Mouse (Mus musculus): ENCODE data around the gene Trub1. TPM values are rescaled to one million over a fixed set of nuclear protein-coding genes. Genes with fewer than 3 reads are reported as not detected.

Gene Trub1
- polyA plus RNA-seq, 1 experiment from 2014 or later = 25.9 TPM

GRCm38 (mm10) chr19:57489527-57489926 lies 36.8 kb downstream of the Trub1 start:
- H3K4me2 ChIP-seq (replicated peaks; ENCODE audit: low read depth, low read length) = no peak overlapping the region
- no peak for ATAC-seq (ENCODE audit: insufficient number of reproducible peaks, insufficient read depth, low FRiP score, low read depth)
- WGBS = 58% methylated on average over 7 of the region's 7 CpGs
- H3K27me3 ChIP-seq (ENCODE audit: control insufficient read depth, insufficient read depth, low read length) = no peaks in the 10 kb centered on the region
- H3K4me3 ChIP-seq (ENCODE audit: low read depth, low read length) = no peak overlapping the region
- 0 out of 2 replicates have a peak, but pooled peaks cover 4% of the 10 kb centered on the region for H3K36me3 ChIP-seq (ENCODE audit: control insufficient read depth, insufficient read depth, low read length)
- H3K9me3 ChIP-seq (ENCODE audit: control insufficient read depth, low read depth, low read length) = no peaks in the 10 kb centered on the region
- H3K9ac ChIP-seq (replicated peaks; ENCODE audit: low read depth, low read length) = no peak overlapping the region
- peaks cover 7% of the 10 kb centered on the region; the same call in 1 of the 2 replicates for H3K4me1 ChIP-seq (ENCODE audit: control insufficient read depth, insufficient read depth, low read length)
- H3K27ac ChIP-seq (ENCODE audit: low read length) = no peak overlapping the region

GRCm38 (mm10) chr19:57491030-57491429 lies 38.3 kb downstream of the Trub1 start:
- H3K36me3 ChIP-seq (ENCODE audit: control insufficient read depth, insufficient read depth, low read length) = 0 out of 2 replicates have a peak, but pooled peaks cover 4% of the 10 kb centered on the region
- peak overlapping the region; percentile 11; the same call in 1 of the 2 replicates for H3K27ac ChIP-seq (ENCODE audit: low read length)
- peak; percentile 56; the same call in 1 of the 2 replicates for ATAC-seq (ENCODE audit: insufficient number of reproducible peaks, insufficient read depth, low FRiP score, low read depth)
- H3K9ac ChIP-seq (replicated peaks; ENCODE audit: low read depth, low read length) = no peak overlapping the region
- H3K4me2 ChIP-seq (replicated peaks; ENCODE audit: low read depth, low read length) = no peak overlapping the region
- peaks cover 7% of the 10 kb centered on the region; the same call in 1 of the 2 replicates for H3K4me1 ChIP-seq (ENCODE audit: control insufficient read depth, insufficient read depth, low read length)
- H3K4me3 ChIP-seq (ENCODE audit: low read depth, low read length) = no peak overlapping the region
- no peaks in the 10 kb centered on the region for H3K27me3 ChIP-seq (ENCODE audit: control insufficient read depth, insufficient read depth, low read length)
- no peaks in the 10 kb centered on the region for H3K9me3 ChIP-seq (ENCODE audit: control insufficient read depth, low read depth, low read length)
- 14% methylated on average over 8 of the region's 8 CpGs for WGBS

- Histone ChIP-seq H3K27me3 (ENCODE audit: control insufficient read depth, insufficient read depth, low read length) (no peaks in the 10 kb centered on the region), H3K4me2 (replicated peaks; ENCODE audit: low read depth, low read length) (no peak overlapping the region), H3K36me3 (ENCODE audit: control insufficient read depth, insufficient read depth, low read length) (no peaks in the 10 kb centered on the region), H3K4me3 (ENCODE audit: low read depth, low read length) (no peak overlapping the region), H3K9me3 (ENCODE audit: control insufficient read depth, low read depth, low read length) (no peaks in the 10 kb centered on the region), H3K4me1 (ENCODE audit: control insufficient read depth, insufficient read depth, low read length) (peaks cover 7% of the 10 kb centered on the region; the same call in 1 of the 2 replicates), H3K9ac (replicated peaks; ENCODE audit: low read depth, low read length) (no peak overlapping the region), H3K27ac (ENCODE audit: low read length) (no peak overlapping the region)
- WGBS = 72% methylated on average over 5 of the region's 5 CpGs
- ATAC-seq (ENCODE audit: insufficient number of reproducible peaks, insufficient read depth, low FRiP score, low read depth) = no peak
These were observed 41.3 kb downstream of the Trub1 start for GRCm38 (mm10) chr19:57494020-57494419.

GRCm38 (mm10) chr19:57498110-57498743 lies 45.5 kb downstream of the Trub1 start:
- Histone ChIP-seq H3K36me3 (ENCODE audit: control insufficient read depth, insufficient read depth, low read length) (no peaks in the 10 kb centered on the region), H3K27ac (ENCODE audit: low read length) (no peak overlapping the region), H3K4me3 (ENCODE audit: low read depth, low read length) (no peak overlapping the region), H3K4me2 (replicated peaks; ENCODE audit: low read depth, low read length) (no peak overlapping the region), H3K27me3 (ENCODE audit: control insufficient read depth, insufficient read depth, low read length) (no peaks in the 10 kb centered on the region), H3K9ac (replicated peaks; ENCODE audit: low read depth, low read length) (no peak overlapping the region), H3K9me3 (ENCODE audit: control insufficient read depth, low read depth, low read length) (no peaks in the 10 kb centered on the region), H3K4me1 (ENCODE audit: control insufficient read depth, insufficient read depth, low read length) (no peaks in the 10 kb centered on the region)
- WGBS = 52% methylated on average over 10 of the region's 10 CpGs
- no peak for ATAC-seq (ENCODE audit: insufficient number of reproducible peaks, insufficient read depth, low FRiP score, low read depth)

GRCm38 (mm10) chr19:57498884-57499410 lies 46.2 kb downstream of the Trub1 start:
- no peak overlapping the region for H3K9ac ChIP-seq (replicated peaks; ENCODE audit: low read depth, low read length)
- no peak overlapping the region for H3K4me3 ChIP-seq (ENCODE audit: low read depth, low read length)
- H3K4me1 ChIP-seq (ENCODE audit: control insufficient read depth, insufficient read depth, low read length) = no peaks in the 10 kb centered on the region
- no peaks in the 10 kb centered on the region for H3K9me3 ChIP-seq (ENCODE audit: control insufficient read depth, low read depth, low read length)
- H3K27ac ChIP-seq (ENCODE audit: low read length) = no peak overlapping the region
- 38% methylated on average over 6 of the region's 6 CpGs for WGBS
- no peak overlapping the region for H3K4me2 ChIP-seq (replicated peaks; ENCODE audit: low read depth, low read length)
- ATAC-seq (ENCODE audit: insufficient number of reproducible peaks, insufficient read depth, low FRiP score, low read depth) = no peak
- no peaks in the 10 kb centered on the region for H3K36me3 ChIP-seq (ENCODE audit: control insufficient read depth, insufficient read depth, low read length)
- no peaks in the 10 kb centered on the region for H3K27me3 ChIP-seq (ENCODE audit: control insufficient read depth, insufficient read depth, low read length)

- Histone ChIP-seq H3K4me2 (replicated peaks; ENCODE audit: low read depth, low read length) (no peak overlapping the region), H3K4me3 (ENCODE audit: low read depth, low read length) (no peak overlapping the region), H3K9me3 (ENCODE audit: control insufficient read depth, low read depth, low read length) (no peaks in the 10 kb centered on the region), H3K4me1 (ENCODE audit: control insufficient read depth, insufficient read depth, low read length) (no peaks in the 10 kb centered on the region), H3K9ac (replicated peaks; ENCODE audit: low read depth, low read length) (no peak overlapping the region), H3K27me3 (ENCODE audit: control insufficient read depth, insufficient read depth, low read length) (no peaks in the 10 kb centered on the region), H3K36me3 (ENCODE audit: control insufficient read depth, insufficient read depth, low read length) (no peaks in the 10 kb centered on the region), H3K27ac (ENCODE audit: low read length) (no peak overlapping the region)
- ATAC-seq (ENCODE audit: insufficient number of reproducible peaks, insufficient read depth, low FRiP score, low read depth) = no peak
- WGBS = 93% methylated on average over 5 of the region's 5 CpGs
These were observed 47.5 kb downstream of the Trub1 start for GRCm38 (mm10) chr19:57500254-57500653.

- Histone ChIP-seq H3K4me1 (ENCODE audit: control insufficient read depth, insufficient read depth, low read length) (peaks cover 5% of the 10 kb centered on the region; the same call in 1 of the 2 replicates), H3K9ac (replicated peaks; ENCODE audit: low read depth, low read length) (no peak overlapping the region), H3K27ac (ENCODE audit: low read length) (no peak overlapping the region), H3K9me3 (ENCODE audit: control insufficient read depth, low read depth, low read length) (no peaks in the 10 kb centered on the region), H3K4me2 (replicated peaks; ENCODE audit: low read depth, low read length) (no peak overlapping the region), H3K4me3 (ENCODE audit: low read depth, low read length) (no peak overlapping the region), H3K27me3 (ENCODE audit: control insufficient read depth, insufficient read depth, low read length) (no peaks in the 10 kb centered on the region), H3K36me3 (ENCODE audit: control insufficient read depth, insufficient read depth, low read length) (no peaks in the 10 kb centered on the region)
- 54% methylated on average over 6 of the region's 6 CpGs for WGBS
- ATAC-seq (ENCODE audit: insufficient number of reproducible peaks, insufficient read depth, low FRiP score, low read depth) = no peak
These were observed 50.4 kb downstream of the Trub1 start for GRCm38 (mm10) chr19:57503144-57503543.

- Histone ChIP-seq H3K9me3 (ENCODE audit: control insufficient read depth, low read depth, low read length) (no peaks in the 10 kb centered on the region), H3K4me3 (ENCODE audit: low read depth, low read length) (no peak overlapping the region), H3K9ac (replicated peaks; ENCODE audit: low read depth, low read length) (no peak overlapping the region), H3K4me1 (ENCODE audit: control insufficient read depth, insufficient read depth, low read length) (peaks cover 11% of the 10 kb centered on the region; the same call in 1 of the 2 replicates), H3K36me3 (ENCODE audit: control insufficient read depth, insufficient read depth, low read length) (no peaks in the 10 kb centered on the region), H3K27ac (ENCODE audit: low read length) (no peak overlapping the region), H3K4me2 (replicated peaks; ENCODE audit: low read depth, low read length) (no peak overlapping the region), H3K27me3 (ENCODE audit: control insufficient read depth, insufficient read depth, low read length) (no peaks in the 10 kb centered on the region)
- no peak for ATAC-seq (ENCODE audit: insufficient number of reproducible peaks, insufficient read depth, low FRiP score, low read depth)
- WGBS = 76% methylated on average over 25 of the region's 25 CpGs
These were observed 52.6 kb downstream of the Trub1 start for GRCm38 (mm10) chr19:57505048-57505932.

Measured in stomach, embryonic 14.5 days (tissue).